Mouse (Mus musculus): Measurements from ENCODE around the gene Irx5. TPM values are rescaled to one million over a fixed set of nuclear protein-coding genes. Genes with fewer than 3 reads are reported as not detected.

Gene Irx5
- polyA plus RNA-seq, 2 experiments: 27.5 to 34.1 TPM

GRCm38 (mm10) chr8:92349898-92350486 lies 7.4 kb upstream of the Irx5 start:
- no peak overlapping the region for H3K27ac ChIP-seq (replicated peaks; ENCODE audit: low read depth, low read length)
- no peaks in the 10 kb centered on the region; the same call in 1 of the 2 replicates for H3K36me3 ChIP-seq (ENCODE audit: control insufficient read depth, insufficient read depth, low read length)
- H3K27me3 ChIP-seq (ENCODE audit: control insufficient read depth, insufficient read depth, low read length): peaks cover 37% of the 10 kb centered on the region
- TF ChIP-seq POLR2A (IDR thresholded peaks at IDR 0.05; ENCODE audit: borderline replicate concordance, extremely low read depth, insufficient read depth, insufficient read length): no peak
- WGBS: 77% methylated on average over 11 of the region's 11 CpGs
- H3K9me3 ChIP-seq (ENCODE audit: control insufficient read depth, low read length): no peaks in the 10 kb centered on the region
- no peaks in the 10 kb centered on the region for H3K4me1 ChIP-seq (ENCODE audit: control insufficient read depth, insufficient read depth, low read length)
- DNase-seq (ENCODE audit: low spot score) (no peak), ATAC-seq (ENCODE audit: low FRiP score, low read depth) (no peak)
- no peak overlapping the region for H3K4me2 ChIP-seq (replicated peaks; ENCODE audit: low read depth, low read length, severe bottlenecking)
- no peak overlapping the region for H3K9ac ChIP-seq (ENCODE audit: low read depth, low read length, severe bottlenecking)
- H3K4me3 ChIP-seq (replicated peaks; ENCODE audit: low read length): no peak overlapping the region

- H3K4me2 ChIP-seq (replicated peaks; ENCODE audit: low read depth, low read length, severe bottlenecking): peak overlapping the region; percentile 79
- TF ChIP-seq POLR2A (IDR thresholded peaks at IDR 0.05; ENCODE audit: borderline replicate concordance, extremely low read depth, insufficient read depth, insufficient read length): no peak
- H3K27me3 ChIP-seq (ENCODE audit: control insufficient read depth, insufficient read depth, low read length): peaks cover 60% of the 10 kb centered on the region
- H3K9ac ChIP-seq (ENCODE audit: low read depth, low read length, severe bottlenecking): no peak overlapping the region
- H3K4me1 ChIP-seq (ENCODE audit: control insufficient read depth, insufficient read depth, low read length): peaks cover 5% of the 10 kb centered on the region; the same call in 1 of the 2 replicates
- no peak for ATAC-seq (ENCODE audit: low FRiP score, low read depth)
- H3K9me3 ChIP-seq (ENCODE audit: control insufficient read depth, low read length): no peaks in the 10 kb centered on the region
- no peaks in the 10 kb centered on the region for H3K36me3 ChIP-seq (ENCODE audit: control insufficient read depth, insufficient read depth, low read length)
- H3K27ac ChIP-seq (replicated peaks; ENCODE audit: low read depth, low read length): no peak overlapping the region
- WGBS: 10% methylated on average over 6 of the region's 6 CpGs
- peak overlapping the region; percentile 54 for H3K4me3 ChIP-seq (replicated peaks; ENCODE audit: low read length)
- no peak for DNase-seq (ENCODE audit: low spot score)
These were observed 4.0 kb upstream of the Irx5 start for GRCm38 (mm10) chr8:92353405-92353804.

DNA sequence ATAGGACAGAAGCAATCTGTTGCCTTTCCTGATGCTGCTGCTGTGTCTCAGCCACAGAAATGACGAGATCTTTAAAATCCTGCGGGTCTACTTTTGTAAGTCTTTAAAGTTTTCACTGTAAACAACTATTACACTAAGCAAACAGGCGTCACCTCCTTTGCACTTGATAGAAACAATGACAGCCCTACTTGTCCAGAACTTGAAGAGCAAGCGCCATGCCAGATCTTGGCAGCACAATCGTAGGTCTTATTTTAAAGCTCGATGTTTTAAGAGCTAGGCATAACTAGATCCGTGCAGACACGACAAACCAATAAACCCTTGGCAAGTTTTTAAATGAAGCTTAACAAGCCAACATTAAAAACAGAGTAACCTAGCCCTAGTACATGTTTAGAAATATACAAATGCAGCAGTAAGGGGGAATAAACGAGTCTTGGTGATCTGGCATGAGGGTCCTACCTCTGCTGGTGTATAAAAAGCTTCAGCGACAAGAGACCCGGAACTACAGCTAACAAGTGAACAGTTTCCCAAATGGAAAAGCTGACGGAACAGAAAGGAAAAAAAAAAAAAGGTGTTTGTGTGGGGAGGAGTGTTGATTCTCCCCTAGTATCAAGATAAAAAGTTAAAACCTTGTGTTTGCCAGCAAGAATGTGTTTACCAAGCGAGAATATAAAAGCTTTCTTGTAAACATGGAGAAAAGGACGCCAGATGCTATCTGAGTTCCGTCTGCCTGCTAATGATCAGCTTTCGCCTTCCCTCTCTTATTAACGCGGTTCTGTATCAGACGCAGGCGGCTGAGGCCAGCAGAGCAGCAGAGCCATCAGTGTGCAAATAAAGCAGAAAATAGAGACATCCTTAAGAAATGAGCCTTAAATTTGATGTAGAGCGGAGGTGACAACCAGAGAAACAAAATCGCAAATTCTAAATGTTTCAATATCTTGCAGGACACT lies 2.6 kb upstream of the Irx5 start:
- TF ChIP-seq POLR2A (IDR thresholded peaks at IDR 0.05; ENCODE audit: borderline replicate concordance, extremely low read depth, insufficient read depth, insufficient read length): no peak

GRCm38 (mm10) chr8:92355701-92356612 lies 1.5 kb upstream of the Irx5 start:
- H3K27me3 ChIP-seq (ENCODE audit: control insufficient read depth, insufficient read depth, low read length): peaks cover 68% of the 10 kb centered on the region
- peak overlapping the region; percentile 81 for H3K9ac ChIP-seq (ENCODE audit: low read depth, low read length, severe bottlenecking)
- peaks cover 11% of the 10 kb centered on the region; the same call in 1 of the 2 replicates for H3K4me1 ChIP-seq (ENCODE audit: control insufficient read depth, insufficient read depth, low read length)
- H3K27ac ChIP-seq (replicated peaks; ENCODE audit: low read depth, low read length): 0 out of 2 replicates have a peak overlapping the region, but pooled peaks have one; percentile 73
- peak overlapping the region; percentile 79 for H3K4me2 ChIP-seq (replicated peaks; ENCODE audit: low read depth, low read length, severe bottlenecking)
- WGBS: under 1% methylated on average over 67 of the region's 93 CpGs
- TF ChIP-seq POLR2A (IDR thresholded peaks at IDR 0.05; ENCODE audit: borderline replicate concordance, extremely low read depth, insufficient read depth, insufficient read length): no peak
- H3K9me3 ChIP-seq (ENCODE audit: control insufficient read depth, low read length): no peaks in the 10 kb centered on the region
- ATAC-seq (ENCODE audit: low FRiP score, low read depth) (peak; percentile 94), DNase-seq (ENCODE audit: low spot score) (peak; percentile 100)
- peaks cover 9% of the 10 kb centered on the region for H3K36me3 ChIP-seq (ENCODE audit: control insufficient read depth, insufficient read depth, low read length)
- peak overlapping the region; percentile 54 for H3K4me3 ChIP-seq (replicated peaks; ENCODE audit: low read length)

More for the DNA sequence above, 2.6 kb upstream of the Irx5 start:
- Histone ChIP-seq H3K27ac (replicated peaks; ENCODE audit: low read depth, low read length) (no peak overlapping the region), H3K9ac (ENCODE audit: low read depth, low read length, severe bottlenecking) (peak overlapping the region; percentile 40; the same call in 1 of the 2 replicates), H3K4me3 (replicated peaks; ENCODE audit: low read length) (peak overlapping the region; percentile 54), H3K4me2 (replicated peaks; ENCODE audit: low read depth, low read length, severe bottlenecking) (peak overlapping the region; percentile 79), H3K4me1 (ENCODE audit: control insufficient read depth, insufficient read depth, low read length) (peaks cover 5% of the 10 kb centered on the region; the same call in 1 of the 2 replicates), H3K36me3 (ENCODE audit: control insufficient read depth, insufficient read depth, low read length) (0 out of 2 replicates have a peak, but pooled peaks cover 2% of the 10 kb centered on the region), H3K27me3 (ENCODE audit: control insufficient read depth, insufficient read depth, low read length) (peaks cover 65% of the 10 kb centered on the region), H3K9me3 (ENCODE audit: control insufficient read depth, low read length) (no peaks in the 10 kb centered on the region)
- ATAC-seq (ENCODE audit: low FRiP score, low read depth): no peak
- WGBS: 2% methylated on average over 22 of the region's 22 CpGs
- DNase-seq (ENCODE audit: low spot score): no peak
